Mouse (Mus musculus) limb, embryonic 15.5 days (tissue): ENCODE data around the gene Hscb. TPM values are rescaled to one million over a fixed set of nuclear protein-coding genes. Genes with fewer than 3 reads are reported as not detected.
"Not testable (repeated sequence)": the region's sequence is repeated elsewhere in the genome, so short reads cannot be mapped to it uniquely, and the experiment has no call there.

Experiments used
- ATAC-seq: fragments of 200-750 bp; cut with Nextera tagmentation; 2 replicates; pipeline ENCODE4 v1.8.0; 2017; ENCODE audit warnings: low read depth, moderate TSS enrichment; ENCODE audit not compliant: insufficient number of reproducible peaks, low FRiP score, low TSS enrichment
- H3K27ac ChIP-seq: fragments of 300-500 bp; sonication (generic); 2 replicates; pipeline ENCODE4 v1.5.1; 2015; ENCODE audit warnings: moderate library complexity, mild to moderate bottlenecking, inconsistent platforms
- H3K27me3 ChIP-seq: fragments of 300-500 bp; sonication (generic); 2 replicates; pipeline ENCODE4 v1.6.1; 2015; ENCODE audit warnings: inconsistent platforms
- H3K36me3 ChIP-seq: fragments of 300-500 bp; sonication (generic); 2 replicates; pipeline ENCODE4 v1.6.1; 2015; ENCODE audit warnings: inconsistent platforms
- H3K4me1 ChIP-seq: fragments of 300-500 bp; sonication (generic); 2 replicates; pipeline ENCODE4 v1.6.1; 2015; ENCODE audit warnings: inconsistent platforms
- H3K4me2 ChIP-seq: fragments of 300-500 bp; sonication (generic); 2 replicates; pipeline ENCODE4 v1.6.1; 2015; ENCODE audit warnings: mild to moderate bottlenecking, inconsistent platforms
- H3K4me3 ChIP-seq: fragments of 300-500 bp; sonication (generic); 2 replicates; pipeline ENCODE4 v1.5.1; 2015; ENCODE audit warnings: mild to moderate bottlenecking, inconsistent platforms
- H3K9ac ChIP-seq: fragments of 300-500 bp; sonication (generic); 2 replicates; pipeline ENCODE4 v1.6.1; 2015; ENCODE audit warnings: inconsistent platforms
- H3K9me3 ChIP-seq: fragments of 300-500 bp; sonication (generic); 2 replicates; pipeline ENCODE4 v1.6.1; 2016; ENCODE audit warnings: inconsistent platforms
- WGBS: fragments of 180-500 bp; shearing (Covaris S2); methylation state at CpG from one replicate; pipeline ENCODE4 v1.1.7; 2015; 5-methylcytosine and 5-hydroxymethylcytosine counted together
- polyA plus RNA-seq: library from polyadenylated mRNA; unstranded; fragments of >200 nt; fragmentation: Nextera tagmentation; extraction: Ambion mirVana; gene quantifications from 2 replicates; pipeline ENCODE4 v1.2.1, GENCODE M21; 2015

Gene Hscb
- polyA plus RNA-seq, 1 experiment from 2014 or later = 25.9 TPM

- Histone ChIP-seq H3K36me3 (peaks cover 15% of the 10 kb centered on the region; the same call in 1 of the 2 replicates), H3K9ac (no peak overlapping the region), H3K9me3 (no peaks in the 10 kb centered on the region), H3K4me3 (no peak overlapping the region), H3K27ac (no peak overlapping the region), H3K27me3 (no peaks in the 10 kb centered on the region), H3K4me1 (0 out of 2 replicates have a peak, but pooled peaks cover 3% of the 10 kb centered on the region), H3K4me2 (no peak overlapping the region)
- no peak for ATAC-seq
- WGBS = 81% methylated on average over 5 of the region's 5 CpGs
Observed at GRCm38 (mm10) chr5:110860445-110860844, 20.9 kb upstream of the Hscb start.

- Histone ChIP-seq H3K4me3 (0 out of 2 replicates have a peak overlapping the region, but pooled peaks have one; percentile 2), H3K4me2 (no peak overlapping the region)
- no peak for ATAC-seq
Observed at GRCm38 (mm10) chr5:110859013-110859650, 19.6 kb upstream of the Hscb start.

GRCm38 (mm10) chr5:110857091-110857490 lies 17.5 kb upstream of the Hscb start:
- Histone ChIP-seq H3K27me3 (no peaks in the 10 kb centered on the region), H3K9me3 (no peaks in the 10 kb centered on the region), H3K4me1 (0 out of 2 replicates have a peak, but pooled peaks cover 3% of the 10 kb centered on the region), H3K9ac (no peak overlapping the region), H3K27ac (no peak overlapping the region), H3K4me3 (no peak overlapping the region), H3K4me2 (no peak overlapping the region), H3K36me3 (peaks cover 7% of the 10 kb centered on the region; the same call in 1 of the 2 replicates)
- ATAC-seq = no peak
- WGBS = 45% methylated on average over 5 of the region's 5 CpGs

More at GRCm38 (mm10) chr5:110859013-110859650, 19.6 kb upstream of the Hscb start:
- 0 out of 2 replicates have a peak, but pooled peaks cover 3% of the 10 kb centered on the region for H3K4me1 ChIP-seq
- peaks cover 15% of the 10 kb centered on the region; the same call in 1 of the 2 replicates for H3K36me3 ChIP-seq
- no peaks in the 10 kb centered on the region for H3K27me3 ChIP-seq
- no peak overlapping the region for H3K9ac ChIP-seq
- WGBS = 56% methylated on average over 13 of the region's 13 CpGs
- peak overlapping the region; percentile 72 for H3K27ac ChIP-seq
- H3K9me3 ChIP-seq = no peaks in the 10 kb centered on the region

GRCm38 (mm10) chr5:110852990-110853389 lies 13.4 kb upstream of the Hscb start:
- Histone ChIP-seq H3K4me3 (no peak overlapping the region), H3K9ac (no peak overlapping the region), H3K9me3 (no peaks in the 10 kb centered on the region), H3K27me3 (no peaks in the 10 kb centered on the region), H3K4me2 (no peak overlapping the region), H3K4me1 (no peaks in the 10 kb centered on the region), H3K36me3 (peaks cover 9% of the 10 kb centered on the region; the same call in 1 of the 2 replicates), H3K27ac (no peak overlapping the region)
- ATAC-seq = no peak
- WGBS = 80% methylated on average over 1 of the region's 1 CpGs

- H3K4me3 ChIP-seq = no peak overlapping the region
- peaks cover 12% of the 10 kb centered on the region for H3K4me1 ChIP-seq
- no peak overlapping the region for H3K4me2 ChIP-seq
- H3K9ac ChIP-seq = no peak overlapping the region
- 92% methylated on average over 14 of the region's 14 CpGs for WGBS
- no peak overlapping the region for H3K27ac ChIP-seq
- H3K27me3 ChIP-seq = no peaks in the 10 kb centered on the region
- 0 out of 2 replicates have a peak, but pooled peaks cover 8% of the 10 kb centered on the region for H3K36me3 ChIP-seq
- no peaks in the 10 kb centered on the region for H3K9me3 ChIP-seq
- ATAC-seq = no peak
Observed at GRCm38 (mm10) chr5:110841046-110841862, 1.7 kb upstream of the Hscb start.

GRCm38 (mm10) chr5:110840465-110840864 lies 888 bp upstream of the Hscb start:
- ATAC-seq = no peak
- no peaks in the 10 kb centered on the region for H3K27me3 ChIP-seq
- H3K27ac ChIP-seq = peak overlapping the region; percentile 81
- no peaks in the 10 kb centered on the region for H3K9me3 ChIP-seq
- H3K36me3 ChIP-seq = 0 out of 2 replicates have a peak, but pooled peaks cover under 1% of the 10 kb centered on the region
- H3K4me3 ChIP-seq = peak overlapping the region; percentile 82
- WGBS = 5% methylated on average over 4 of the region's 4 CpGs
- H3K9ac ChIP-seq = peak overlapping the region; percentile 56
- peaks cover 12% of the 10 kb centered on the region for H3K4me1 ChIP-seq
- H3K4me2 ChIP-seq = peak overlapping the region; percentile 76

- no peaks in the 10 kb centered on the region for H3K36me3 ChIP-seq
- peak overlapping the region; percentile 82 for H3K4me3 ChIP-seq
- H3K4me2 ChIP-seq = peak overlapping the region; percentile 76
- WGBS = 4% methylated on average over 28 of the region's 28 CpGs
- no peaks in the 10 kb centered on the region for H3K27me3 ChIP-seq
- H3K27ac ChIP-seq = peak overlapping the region; percentile 87
- H3K9ac ChIP-seq = peak overlapping the region; percentile 54
- H3K9me3 ChIP-seq = no peaks in the 10 kb centered on the region
- peak; percentile 52 for ATAC-seq
- H3K4me1 ChIP-seq = peaks cover 12% of the 10 kb centered on the region
Observed at GRCm38 (mm10) chr5:110839038-110839677, 419 bp downstream of the Hscb start.

GRCm38 (mm10) chr5:110838016-110838415 lies 1.6 kb downstream of the Hscb start:
- not testable (repeated sequence) for H3K9me3 ChIP-seq, H3K4me3 ChIP-seq, H3K36me3 ChIP-seq, H3K27me3 ChIP-seq, ATAC-seq, H3K4me2 ChIP-seq, H3K9ac ChIP-seq, H3K27ac ChIP-seq
- WGBS = 88% methylated on average over 5 of the region's 5 CpGs
- peaks cover 12% of the 10 kb centered on the region for H3K4me1 ChIP-seq

GRCm38 (mm10) chr5:110835959-110836358 lies 3.6 kb downstream of the Hscb start:
- H3K9ac ChIP-seq = no peak overlapping the region
- no peaks in the 10 kb centered on the region for H3K9me3 ChIP-seq
- no peak overlapping the region for H3K4me3 ChIP-seq
- H3K4me1 ChIP-seq = peaks cover 12% of the 10 kb centered on the region
- 26% methylated on average over 3 of the region's 3 CpGs for WGBS
- H3K4me2 ChIP-seq = no peak overlapping the region
- H3K27me3 ChIP-seq = no peaks in the 10 kb centered on the region
- H3K27ac ChIP-seq = no peak overlapping the region
- no peak for ATAC-seq
- 0 out of 2 replicates have a peak, but pooled peaks cover 8% of the 10 kb centered on the region for H3K36me3 ChIP-seq

- H3K4me2 ChIP-seq = no peak overlapping the region
- WGBS = 93% methylated on average over 5 of the region's 5 CpGs
- 0 out of 2 replicates have a peak, but pooled peaks cover 12% of the 10 kb centered on the region for H3K36me3 ChIP-seq
- no peak overlapping the region for H3K27ac ChIP-seq
- no peaks in the 10 kb centered on the region for H3K4me1 ChIP-seq
- H3K9ac ChIP-seq = no peak overlapping the region
- no peaks in the 10 kb centered on the region for H3K9me3 ChIP-seq
- ATAC-seq = no peak
- H3K4me3 ChIP-seq = no peak overlapping the region
- no peaks in the 10 kb centered on the region for H3K27me3 ChIP-seq
Observed at GRCm38 (mm10) chr5:110831036-110831720, 8.4 kb downstream of the Hscb start.

- Histone ChIP-seq H3K36me3 (0 out of 2 replicates have a peak, but pooled peaks cover 12% of the 10 kb centered on the region), H3K27me3 (no peaks in the 10 kb centered on the region), H3K4me1 (no peaks in the 10 kb centered on the region), H3K4me2 (no peak overlapping the region), H3K9ac (no peak overlapping the region), H3K9me3 (no peaks in the 10 kb centered on the region), H3K4me3 (no peak overlapping the region), H3K27ac (no peak overlapping the region)
- WGBS = 87% methylated on average over 5 of the region's 5 CpGs
- ATAC-seq = no peak
Observed at GRCm38 (mm10) chr5:110827576-110827975, 12.0 kb downstream of the Hscb start.
